In genomic region chr15:97828221-97828842, GRCm38 (mm10) we compare ENCODE assay signal across 8 mouse cellular contexts. TPM values are rescaled to one million over a fixed set of nuclear protein-coding genes. Genes with fewer than 3 reads are reported as not detected.
DNase-seq lines count a peak whose midpoint lies in the region; ATAC-seq and TF ChIP-seq lines count a peak whose summit lies in the region.

No protein-coding gene starts in this region.

- no peaks in the 10 kb centered on the region for H3K9me3 ChIP-seq in heart, embryonic 13.5 days
- H3K9me3 ChIP-seq in CH12.LX (replicated peaks; ENCODE audit: low read length): no peaks in the 10 kb centered on the region
- no peaks in the 10 kb centered on the region for H3K9me3 ChIP-seq in forebrain, embryonic 16.5 days (ENCODE audit: control insufficient read depth, low read length)
- no peaks in the 10 kb centered on the region for H3K9me3 ChIP-seq in liver, embryonic 12.5 days (replicated peaks)

- no peak for TF ChIP-seq POLR2A in CH12.LX (IDR thresholded peaks at IDR 0.05; ENCODE audit: low read depth, low read length)

- intact Hi-C loops in heart, postnatal 14 days (cut with DNase I): no loop called here

- ATAC-seq in heart, embryonic 13.5 days (ENCODE audit: extremely low read depth, insufficient number of reproducible peaks, low FRiP score, low TSS enrichment): no peak
- ATAC-seq in forebrain, embryonic 16.5 days: no peak
- ATAC-seq in liver, embryonic 12.5 days: no peak

- DNase-seq in heart, postnatal 14 days: no peak
- no peak for DNase-seq in CH12.LX (ENCODE audit: extremely low read depth)
- DNase-seq in urinary bladder, postnatal 14 days (ENCODE audit: low spot score): no peak
- DNase-seq in urinary bladder, postnatal 36 days (ENCODE audit: low spot score in 2 of 2): no peak
- DNase-seq in Muller cell, postnatal 12 days (ENCODE audit: inconsistent ontology term): no peak

- peaks cover 45% of the 10 kb centered on the region for H3K79me2 ChIP-seq in CH12.LX (replicated peaks; ENCODE audit: control insufficient read depth, extremely low read depth, insufficient read depth, poor library complexity, severe bottlenecking)

- peak overlapping the region; percentile 88 for H3K4me3 ChIP-seq in heart, embryonic 13.5 days
- peak overlapping the region; percentile 12 to 68 (median 65) for H3K4me3 ChIP-seq in CH12.LX (replicated peaks in 1 of 3; ENCODE audit: low read depth in 2 of 3, low read length in 2 of 3, poor library complexity in 1 of 3)
- no peak overlapping the region for H3K4me3 ChIP-seq in forebrain, embryonic 16.5 days (replicated peaks; ENCODE audit: low read length)
- H3K4me3 ChIP-seq in liver, embryonic 12.5 days: peak overlapping the region; percentile 4; the same call in 1 of the 2 replicates

- H3K27me3 ChIP-seq in heart, embryonic 13.5 days (replicated peaks): no peaks in the 10 kb centered on the region; the same call in 1 of the 2 replicates
- H3K27me3 ChIP-seq in CH12.LX (replicated peaks): peaks cover 3% of the 10 kb centered on the region
- H3K27me3 ChIP-seq in forebrain, embryonic 16.5 days (replicated peaks; ENCODE audit: control insufficient read depth, insufficient read depth, low read length): no peaks in the 10 kb centered on the region
- H3K27me3 ChIP-seq in liver, embryonic 12.5 days (replicated peaks): peaks cover 36% of the 10 kb centered on the region

- H3K4me1 ChIP-seq in heart, embryonic 13.5 days: peaks cover 88% of the 10 kb centered on the region
- H3K4me1 ChIP-seq in CH12.LX (ENCODE audit: control insufficient read depth in 1 of 2, insufficient read depth in 2 of 2): peaks cover 40 to 72% of the 10 kb centered on the region in 2 experiments
- H3K4me1 ChIP-seq in forebrain, embryonic 16.5 days (replicated peaks; ENCODE audit: control insufficient read depth, insufficient read depth, low read length): peaks cover 66% of the 10 kb centered on the region
- H3K4me1 ChIP-seq in liver, embryonic 12.5 days: peaks cover 96% of the 10 kb centered on the region

- H3K36me3 ChIP-seq in heart, embryonic 13.5 days: peaks cover 18% of the 10 kb centered on the region; the same call in 1 of the 2 replicates
- peaks cover 0 to 8% of the 10 kb centered on the region in 2 experiments for H3K36me3 ChIP-seq in CH12.LX (replicated peaks in 1 of 2; ENCODE audit: control insufficient read depth in 1 of 2, insufficient read depth in 1 of 2, low read length in 1 of 2)
- H3K36me3 ChIP-seq in forebrain, embryonic 16.5 days (ENCODE audit: control insufficient read depth, insufficient read depth): no peaks in the 10 kb centered on the region
- H3K36me3 ChIP-seq in liver, embryonic 12.5 days: peaks cover 8% of the 10 kb centered on the region

- dilution Hi-C loops in CH12.LX (cut with MboI; ENCODE audit: extremely low pct_ligation_motif_present, extremely low pct_unique_long_range_greater_than_20kb, low sequenced_read_pairs): no loop called here

- H3K4me2 ChIP-seq in heart, embryonic 13.5 days: peak overlapping the region; percentile 84
- H3K4me2 ChIP-seq in CH12.LX (ENCODE audit: insufficient read depth, low read depth, poor library complexity, severe bottlenecking): peak overlapping the region; percentile 87
- peak overlapping the region; percentile 31 for H3K4me2 ChIP-seq in forebrain, embryonic 16.5 days (ENCODE audit: low read length)
- H3K4me2 ChIP-seq in liver, embryonic 12.5 days: peak overlapping the region; percentile 97

- no peak for TF ChIP-seq CTCF in CH12.LX (conservative IDR thresholded peaks at IDR 0.05 in 1 of 2, IDR thresholded peaks at IDR 0.05 in 1 of 2; ENCODE audit: low read depth in 2 of 2, low read length in 2 of 2)

- no peak for TF ChIP-seq EP300 in CH12.LX (IDR thresholded peaks at IDR 0.05; ENCODE audit: low read length)

- in situ Hi-C loops in CH12.LX (cut with MboI; ENCODE audit: low pct_ligation_motif_present, low pct_unique_long_range_greater_than_20kb, low sequenced_read_pairs): loop anchor here (25.0 kb wide), 1 partner anchor 366 kb away; no protein-coding TSS in a partner anchor

- 52% methylated on average over 6 of the region's 6 CpGs for WGBS in heart, embryonic 13.5 days
- WGBS in forebrain, embryonic 16.5 days: 45% methylated on average over 6 of the region's 6 CpGs
- WGBS in liver, embryonic 12.5 days (ENCODE audit: insufficient replicate concordance): 46% methylated on average over 6 of the region's 6 CpGs

- TF ChIP-seq RAD21 in CH12.LX (IDR thresholded peaks at IDR 0.05; ENCODE audit: low read depth, low read length): no peak

- peak overlapping the region; percentile 100 for H3K9ac ChIP-seq in heart, embryonic 13.5 days
- peak overlapping the region; percentile 84 for H3K9ac ChIP-seq in CH12.LX (ENCODE audit: insufficient read depth, low read depth)
- H3K9ac ChIP-seq in forebrain, embryonic 16.5 days (replicated peaks; ENCODE audit: low read depth, low read length): 0 out of 2 replicates have a peak overlapping the region, but pooled peaks have one; percentile 14
- H3K9ac ChIP-seq in liver, embryonic 12.5 days: 0 out of 2 replicates have a peak overlapping the region, but pooled peaks have one; percentile 18

- peak overlapping the region; percentile 98 for H3K27ac ChIP-seq in heart, embryonic 13.5 days (replicated peaks)
- H3K27ac ChIP-seq in CH12.LX (ENCODE audit: insufficient read depth, low read depth): peak overlapping the region; percentile 80
- peak overlapping the region; percentile 0; the same call in 1 of the 2 replicates for H3K27ac ChIP-seq in forebrain, embryonic 16.5 days (ENCODE audit: low read length)
- peak overlapping the region; percentile 53 for H3K27ac ChIP-seq in liver, embryonic 12.5 days

TF ChIP-seq in CH12.LX, 34 proteins besides CTCF, POLR2A, EP300 and RAD21:
- TF ChIP-seq IRF4 (IDR thresholded peaks at IDR 0.05; ENCODE audit: low read depth, low read length): no peak
- no peak for TF ChIP-seq E2F4 (IDR thresholded peaks at IDR 0.05; ENCODE audit: insufficient replicate concordance, low read depth, low read length)
- TF ChIP-seq MYC (IDR thresholded peaks at IDR 0.05; ENCODE audit: low read depth, low read length): 0 out of 2 replicates have a peak, but pooled peaks have one; percentile 27
TF ChIP-seq in CH12.LX: peak in this region for 1.

RNA-seq across cellular contexts. Expression of gene Hdac7, which starts 16.0 kb away (rescaled TPM):
- 23.4 and 23.7 TPM in 2 replicates for polyA plus RNA-seq in heart, embryonic 13.5 days (2015; fragmentation: Nextera tagmentation; extraction: Ambion mirVana)
- total RNA-seq in heart, postnatal 14 days (2021): 10 to 100 TPM; 45.9 to 52.5 TPM
- total RNA-seq in CH12.LX (2012; rRNA removed) (18.0 and 21.7 TPM in 2 replicates), CH12.LX (2014; rRNA removed) (17.7 and 19.8 TPM in 2 replicates)
- polyA plus RNA-seq in CH12.LX (2012; ENCODE audit: insufficient read length, low read depth): 47.8 and 55.2 TPM in 2 replicates
- polyA plus RNA-seq in forebrain, embryonic 16.5 days (2015; fragmentation: Nextera tagmentation; extraction: Ambion mirVana): 21.7 and 31.1 TPM in 2 replicates
- polyA plus RNA-seq in liver, embryonic 12.5 days (2016; fragmentation: Nextera tagmentation; extraction: Ambion mirVana): 14.0 and 14.3 TPM in 2 replicates

RNA-seq across cellular contexts. Expression of gene Slc48a1, which starts 50.0 kb away (rescaled TPM):
- 70.2 and 70.8 TPM in 2 replicates for polyA plus RNA-seq in heart, embryonic 13.5 days (2015; fragmentation: Nextera tagmentation; extraction: Ambion mirVana)
- 10 to 100 TPM; 78.3 to 78.9 TPM for total RNA-seq in heart, postnatal 14 days (2021)
- total RNA-seq in CH12.LX (2012; rRNA removed) (35.0 and 39.4 TPM in 2 replicates), CH12.LX (2014; rRNA removed) (23.2 and 25.4 TPM in 2 replicates)
- polyA plus RNA-seq in CH12.LX (2012; ENCODE audit: insufficient read length, low read depth): 50.6 and 56.0 TPM in 2 replicates
- 72.9 and 78.2 TPM in 2 replicates for polyA plus RNA-seq in forebrain, embryonic 16.5 days (2015; fragmentation: Nextera tagmentation; extraction: Ambion mirVana)
- polyA plus RNA-seq in liver, embryonic 12.5 days (2016; fragmentation: Nextera tagmentation; extraction: Ambion mirVana): 83.8 and 88.7 TPM in 2 replicates

Comparison
In these comparisons a context has a peak if more than half of its experiments do, and no peak if none do; other contexts are left out.
1. H3K27ac ChIP-seq: peak in every context shown above with its lines; median percentile 98 in heart, embryonic 13.5 days; 80 in CH12.LX; 53 in liver, embryonic 12.5 days; 0 in forebrain, embryonic 16.5 days.
2. H3K4me2 ChIP-seq: peak in every context shown above with its lines; median percentile 97 in liver, embryonic 12.5 days; 87 in CH12.LX; 84 in heart, embryonic 13.5 days; 31 in forebrain, embryonic 16.5 days.
3. H3K9ac ChIP-seq: peak in every context shown above with its lines; median percentile 100 in heart, embryonic 13.5 days; 84 in CH12.LX; 18 in liver, embryonic 12.5 days; 14 in forebrain, embryonic 16.5 days.